Mouse (Mus musculus): Measurements from ENCODE around the gene Mrvi1.
A peak's percentile ranks its signal among the peaks of the same experiment; 100 is the strongest.
"Not testable (repeated sequence)": the region's sequence is repeated elsewhere in the genome, so short reads cannot be mapped to it uniquely, and the experiment has no call there.

Gene Mrvi1

DNA sequence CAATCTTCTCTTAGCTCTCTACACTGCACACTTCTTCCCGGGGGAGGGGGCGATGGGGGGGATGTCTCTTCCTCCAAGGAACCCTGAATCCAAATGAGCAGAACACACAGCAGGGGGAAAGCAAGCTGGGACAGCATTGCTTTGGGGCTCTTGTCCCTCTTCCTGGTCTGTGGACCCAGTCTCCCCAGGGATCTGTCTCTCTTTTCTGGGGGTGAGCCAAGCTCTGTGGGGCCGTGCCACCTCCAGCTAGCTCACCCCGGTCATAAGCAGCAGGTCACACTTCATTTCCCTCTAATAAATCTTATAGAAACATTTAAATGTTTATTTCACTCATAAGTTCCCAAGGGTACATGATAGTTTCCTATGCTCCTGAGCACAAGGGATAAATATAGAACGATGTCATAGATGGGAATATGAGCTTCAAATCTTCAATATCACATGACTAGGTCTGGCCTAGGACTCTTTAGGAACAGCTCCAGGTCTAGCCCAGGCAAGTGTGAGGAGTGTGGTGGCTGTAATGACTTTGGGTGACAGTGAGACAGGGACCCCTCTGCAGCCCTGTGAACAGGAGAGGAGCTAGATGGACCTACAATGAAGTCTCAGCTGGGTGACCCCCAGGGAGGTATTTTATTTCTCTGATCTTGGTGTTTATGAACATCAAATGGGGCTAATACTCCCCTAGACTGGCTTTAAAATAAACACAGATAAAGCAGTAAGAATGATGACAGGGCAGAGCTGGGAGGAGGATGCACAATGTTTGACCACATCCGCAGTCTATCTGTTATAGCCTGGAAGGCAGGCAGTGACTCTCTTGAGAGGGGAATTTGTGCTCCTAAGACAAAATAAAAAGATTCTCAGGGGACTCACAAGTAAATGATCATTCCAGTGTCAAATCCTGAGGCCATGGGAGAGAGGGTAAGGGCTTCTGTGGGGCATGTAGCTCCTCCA, 46.2 kb downstream of the Mrvi1 start:
- DNase-seq (ENCODE audit: low spot score), result no peak

GRCm38 (mm10) chr7:110933999-110934398, 48.3 kb downstream of the Mrvi1 start:
- DNase-seq (ENCODE audit: low spot score), result no peak

GRCm38 (mm10) chr7:110933329-110933728, 48.9 kb downstream of the Mrvi1 start:
- DNase-seq (ENCODE audit: low spot score), result no peak

- DNase-seq (ENCODE audit: low spot score), result peak; percentile 27
Observed at GRCm38 (mm10) chr7:110930118-110930854, 52.0 kb downstream of the Mrvi1 start.

GRCm38 (mm10) chr7:110926562-110926961, 55.7 kb downstream of the Mrvi1 start:
- DNase-seq (ENCODE audit: low spot score), result no peak

DNA sequence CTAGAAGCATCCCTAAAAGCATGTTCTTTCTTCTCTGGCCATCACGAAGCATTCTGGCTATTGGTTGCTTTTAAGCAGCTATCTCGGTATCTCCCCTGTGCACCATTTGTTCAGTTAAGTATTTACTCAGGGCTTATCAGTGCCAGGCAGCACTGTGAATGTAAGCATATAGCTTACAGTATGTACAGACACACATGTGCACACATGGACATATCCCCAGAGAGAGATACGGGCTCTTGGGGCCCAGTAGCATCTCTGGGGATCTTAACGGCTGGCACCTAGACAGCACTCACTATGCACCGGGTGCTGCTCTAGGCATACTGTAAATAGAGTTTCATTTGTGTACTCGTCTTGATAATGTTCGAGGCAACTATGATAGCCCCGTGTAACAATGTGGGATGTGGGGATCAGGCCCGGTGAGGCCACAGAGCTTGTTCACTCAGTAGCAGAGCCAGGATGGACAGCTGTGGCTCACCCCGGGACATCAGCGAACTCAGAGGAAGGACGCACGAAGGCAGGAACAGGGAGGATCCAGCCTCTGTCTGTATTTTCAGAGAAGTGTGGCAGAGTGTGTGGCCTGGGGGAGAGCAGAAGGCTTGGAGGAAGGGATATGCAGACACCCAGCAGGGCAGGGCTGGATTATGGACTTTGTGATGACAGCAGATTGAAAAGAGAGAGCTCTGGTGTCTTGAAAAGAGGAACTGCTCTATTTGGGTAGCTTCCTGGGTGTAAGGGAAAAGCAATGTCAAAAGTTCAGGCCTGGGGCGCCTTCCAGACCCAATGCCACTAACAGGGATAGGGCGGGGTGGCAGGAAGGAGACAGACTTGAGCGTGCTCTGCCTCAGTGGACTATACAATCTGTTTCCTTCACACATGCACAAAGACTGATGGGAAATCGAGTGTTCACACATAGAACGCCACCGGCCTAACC, 61.7 kb downstream of the Mrvi1 start:
- no peak for DNase-seq (ENCODE audit: low spot score)

DNA sequence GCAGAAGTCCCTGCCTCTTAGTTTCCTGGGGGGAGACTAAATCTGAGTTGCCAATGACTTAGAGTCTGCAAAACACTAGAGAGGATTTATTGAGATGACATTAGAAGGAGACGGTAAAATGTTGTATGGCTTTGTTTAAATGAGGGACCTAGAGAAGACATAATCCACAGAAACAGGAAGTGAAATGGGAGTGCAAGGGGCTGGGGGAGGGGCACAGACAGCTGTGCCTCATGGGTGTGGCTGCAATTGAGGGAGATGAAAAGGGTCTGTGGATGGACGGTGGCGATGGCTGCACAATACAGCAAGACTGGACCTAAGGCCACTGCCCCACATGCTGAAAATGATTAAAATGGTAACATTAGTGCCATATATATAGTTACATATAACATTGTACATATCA, 62.5 kb downstream of the Mrvi1 start:
- no peak for DNase-seq (ENCODE audit: low spot score)

DNA sequence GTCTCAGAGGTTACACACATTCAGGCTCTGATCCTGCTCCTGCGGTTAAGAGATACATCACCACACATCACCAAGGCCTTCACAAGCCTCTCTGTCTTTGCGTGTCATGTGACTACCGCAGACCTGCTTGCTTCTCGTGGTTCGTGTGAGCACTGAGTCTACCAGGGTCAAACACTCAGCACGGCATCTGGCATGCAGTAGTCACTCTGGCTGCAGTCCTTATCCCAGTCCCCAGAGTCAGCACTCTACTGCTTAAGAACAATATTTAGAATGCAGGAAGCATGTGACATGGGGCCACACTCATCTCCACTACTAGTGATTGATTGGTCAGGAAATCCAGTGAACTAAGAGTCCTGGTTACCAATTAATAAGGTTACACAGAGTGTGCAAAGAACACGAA, 66.3 kb downstream of the Mrvi1 start:
- DNase-seq (ENCODE audit: low spot score), result no peak

GRCm38 (mm10) chr7:110914531-110914930, 67.7 kb downstream of the Mrvi1 start:
- no peak for DNase-seq (ENCODE audit: low spot score)

- no peak for DNase-seq (ENCODE audit: low spot score)
Observed at GRCm38 (mm10) chr7:110913754-110914153, 68.5 kb downstream of the Mrvi1 start.

GRCm38 (mm10) chr7:110908209-110909144, 73.8 kb downstream of the Mrvi1 start:
- DNase-seq (ENCODE audit: low spot score), result no peak

DNA sequence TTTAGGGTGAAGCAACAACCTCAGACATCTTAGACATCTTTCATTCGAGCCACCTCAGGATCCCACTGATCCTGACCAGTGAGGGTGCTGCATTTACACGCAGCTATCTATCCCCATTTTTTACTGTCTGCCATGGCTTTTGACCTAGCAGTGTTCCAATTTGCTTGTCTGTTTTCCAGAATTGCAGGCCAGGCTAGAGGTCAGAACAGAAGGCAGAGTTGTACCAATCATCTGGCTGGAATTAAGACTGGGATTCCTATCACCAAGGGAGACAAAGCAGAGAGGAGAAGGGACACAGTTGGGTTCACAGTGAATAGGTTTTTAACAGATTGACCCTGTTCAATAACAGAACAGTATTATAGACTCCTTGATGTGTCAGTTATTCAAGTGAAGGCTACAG, 75.7 kb downstream of the Mrvi1 start:
- DNase-seq (ENCODE audit: low spot score), result no peak

DNA sequence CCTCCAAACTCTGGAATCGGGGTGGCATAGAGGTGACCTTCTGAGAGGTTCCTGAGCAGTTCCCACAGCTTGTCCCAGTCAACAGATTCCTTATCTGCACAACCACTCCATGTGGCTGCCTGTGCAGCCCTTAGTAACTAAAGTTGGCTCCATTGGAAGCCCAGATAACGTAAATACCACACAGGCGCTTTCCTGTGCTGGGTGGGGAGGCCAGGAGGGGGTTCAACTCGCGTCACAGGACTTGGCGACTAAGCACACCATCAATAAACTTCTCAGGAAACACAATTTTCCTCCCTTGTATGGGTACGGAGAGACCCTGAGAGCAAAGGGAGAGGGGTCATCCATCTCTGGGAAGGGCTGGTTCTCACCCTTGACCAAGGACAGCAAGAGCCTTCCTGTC, 79.0 kb downstream of the Mrvi1 start:
- no peak for DNase-seq (ENCODE audit: low spot score)

DNA sequence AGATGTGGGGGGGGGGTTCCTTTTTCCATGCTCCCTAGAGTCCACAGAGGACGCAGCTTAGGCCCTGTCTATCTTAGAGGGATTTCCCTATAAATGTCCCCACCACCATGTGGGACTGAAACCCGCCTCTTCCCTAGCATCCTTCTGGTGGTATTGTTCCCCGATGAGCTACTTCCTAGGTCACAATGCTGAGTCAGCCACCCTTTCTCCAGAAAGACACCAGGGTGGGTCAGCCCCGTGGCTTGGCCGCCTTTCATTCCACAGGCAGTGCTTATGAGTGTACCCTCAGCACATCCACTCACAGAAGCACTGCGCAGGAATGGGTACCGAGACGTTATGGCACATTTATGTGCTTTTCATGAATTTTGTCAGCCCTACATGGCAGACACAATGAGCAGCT, 85.1 kb downstream of the Mrvi1 start:
- DNase-seq (ENCODE audit: low spot score), result no peak

GRCm38 (mm10) chr7:110896453-110896852, 85.8 kb downstream of the Mrvi1 start:
- no peak for DNase-seq (ENCODE audit: low spot score)

- DNase-seq (ENCODE audit: low spot score), result not testable (repeated sequence)
Observed at GRCm38 (mm10) chr7:110895772-110896171, 86.5 kb downstream of the Mrvi1 start.

- no peak for DNase-seq (ENCODE audit: low spot score)
Observed at GRCm38 (mm10) chr7:110894673-110895072, 87.6 kb downstream of the Mrvi1 start.

DNA sequence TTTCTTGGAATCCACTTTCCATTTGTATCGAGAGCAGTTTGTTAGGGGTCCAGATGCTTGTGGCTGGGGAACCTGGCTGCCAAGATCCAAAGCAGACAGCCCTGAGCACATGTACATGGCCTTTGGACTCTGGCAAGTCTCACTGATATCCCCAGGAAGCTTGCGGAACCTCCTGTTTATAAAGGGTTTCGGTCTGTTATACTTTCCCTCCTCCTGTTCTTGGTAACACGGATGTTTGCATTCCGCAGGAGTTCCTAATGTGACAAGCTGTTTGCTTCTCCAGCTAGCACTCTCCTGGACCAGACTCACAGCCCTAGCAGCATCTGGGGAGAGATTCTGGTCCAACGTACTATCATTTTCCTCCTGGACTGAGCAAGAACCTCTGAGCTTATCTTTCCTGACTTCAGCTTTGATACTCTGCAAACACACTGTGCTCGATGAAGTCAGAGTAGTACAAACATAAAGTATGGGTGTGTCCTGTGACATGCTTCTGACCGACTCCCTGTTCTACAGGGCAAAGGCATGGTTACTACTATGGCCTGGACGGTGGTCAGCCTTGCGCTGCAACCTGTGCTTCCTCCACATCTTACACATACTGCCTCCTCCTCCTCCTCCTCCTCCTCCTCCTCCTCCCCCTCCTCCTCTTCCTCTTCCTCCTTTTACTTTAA, 88.2 kb downstream of the Mrvi1 start:
- no peak for DNase-seq (ENCODE audit: low spot score)

DNA sequence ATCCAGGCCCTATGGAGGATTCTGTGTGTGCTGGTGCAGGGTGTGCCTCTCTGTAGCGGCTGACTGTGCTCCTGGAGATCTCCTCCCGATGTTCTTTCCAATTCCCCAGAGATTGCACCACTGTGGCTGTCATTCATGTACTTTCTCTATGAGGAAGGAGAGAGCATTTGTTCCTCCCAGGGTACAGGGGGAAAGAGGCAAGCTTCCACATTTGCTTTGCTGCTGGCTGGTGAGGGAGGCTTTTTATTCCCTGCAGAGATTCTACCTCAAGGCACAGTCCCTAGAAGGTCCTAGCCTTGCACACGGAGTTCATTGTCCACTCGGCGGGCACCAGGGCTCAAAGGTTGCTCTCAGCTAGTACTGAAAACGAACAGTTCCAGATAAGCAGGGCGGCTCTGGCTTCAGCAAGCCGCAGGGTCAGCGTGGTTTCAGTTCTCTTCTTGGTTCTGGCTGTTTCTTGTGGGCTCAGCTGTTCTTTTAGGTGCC, 90.7 kb downstream of the Mrvi1 start:
- DNase-seq (ENCODE audit: low spot score), result peak; percentile 18

DNA sequence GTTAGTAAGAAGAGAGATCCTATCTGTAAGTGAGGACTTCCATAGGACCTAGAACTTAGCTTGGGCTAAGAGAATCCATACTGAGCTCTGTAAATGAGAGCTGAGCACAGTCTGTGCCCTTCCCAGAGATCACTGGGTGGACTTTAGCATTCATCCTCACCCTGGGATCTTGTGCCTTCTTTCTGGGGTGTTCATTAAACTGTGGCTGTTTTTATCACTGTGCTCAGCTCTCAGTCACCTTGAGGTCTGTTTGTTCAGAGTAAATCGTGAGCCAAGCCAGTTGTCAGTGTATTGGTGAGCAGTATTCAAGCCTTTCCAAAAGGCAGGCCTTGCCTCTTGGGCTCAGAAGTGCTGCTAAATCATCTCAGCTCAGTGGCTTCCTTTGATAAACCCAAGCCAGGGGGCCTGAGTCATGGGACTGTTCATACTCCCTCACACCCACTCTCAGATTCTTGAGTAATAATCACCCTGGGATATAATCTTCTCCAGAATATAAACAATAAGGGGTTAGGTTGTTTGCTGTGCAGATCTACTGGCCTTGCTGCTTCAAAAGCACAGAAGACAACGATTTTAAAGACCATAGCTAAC, 100.4 kb downstream of the Mrvi1 start:
- no peak for DNase-seq (ENCODE audit: low spot score)

Measured in urinary bladder, postnatal 25 days (tissue).